Mouse (Mus musculus) ES-E14 (cell line): Measurements from ENCODE around the gene Dusp1. TPM values are rescaled to one million over a fixed set of nuclear protein-coding genes. Genes with fewer than 3 reads are reported as not detected.

Experiments
- DNase-seq: peaks from one replicate; pipeline ENCODE4 v3.0.0-alpha.2; 2013; ENCODE audit warnings: low read depth, low spot score
- H3K27ac ChIP-seq: 2 replicates; pipeline ENCODE4 v1.5.1; 2012; ENCODE audit warnings: low read depth, mild to moderate bottlenecking, low read length, moderate library complexity, mixed read lengths; ENCODE audit not compliant: poor library complexity, insufficient read depth, severe bottlenecking
- H3K36me3 ChIP-seq: 2 replicates; pipeline ENCODE4 v1.6.1; 2012; ENCODE audit warnings: mild to moderate bottlenecking, low read length, moderate library complexity, mixed read lengths; ENCODE audit not compliant: control insufficient read depth, poor library complexity, insufficient read depth, severe bottlenecking
- H3K4me1 ChIP-seq, 2 experiments: fragments of 150-350 bp in 1 of 2; sonication (generic) in 1 of 2; 2 replicates each; pipeline ENCODE4 v1.6.1; 2012; ENCODE audit warnings: low read length in 2 of 2, mild to moderate bottlenecking in 1 of 2, mixed read lengths in 1 of 2; ENCODE audit not compliant: control insufficient read depth in 2 of 2, insufficient read depth in 2 of 2, poor library complexity in 1 of 2
- H3K4me3 ChIP-seq, 2 experiments: fragments of 150-350 bp in 1 of 2; sonication (generic) in 1 of 2; 2 replicates each; pipeline ENCODE4 v1.5.1; 2012; ENCODE audit warnings: low read length in 2 of 2, low read depth in 1 of 2, mild to moderate bottlenecking in 1 of 2, mixed read lengths in 1 of 2; ENCODE audit not compliant: insufficient read depth in 1 of 2, poor library complexity in 1 of 2, severe bottlenecking in 1 of 2
- H3K9ac ChIP-seq: 2 replicates; pipeline ENCODE4 v1.6.1; 2012; ENCODE audit warnings: low read depth, mild to moderate bottlenecking, low read length, mixed read lengths; ENCODE audit not compliant: poor library complexity, insufficient read depth, severe bottlenecking
- H3K9me3 ChIP-seq: fragments of 150-350 bp; sonication (generic); 2 replicates; pipeline ENCODE4 v1.6.1; 2012; ENCODE audit warnings: low read depth, mild to moderate bottlenecking, low read length; ENCODE audit not compliant: control insufficient read depth, insufficient read depth
- CHD2 ChIP-seq: IDR thresholded peaks from 2 replicates; pipeline ENCODE4 v1.6.1; 2014; ENCODE audit warnings: mild to moderate bottlenecking, low read depth, low read length, inconsistent platforms
- HCFC1 ChIP-seq: IDR thresholded peaks from 2 replicates; pipeline ENCODE4 v1.6.1; 2012; ENCODE audit warnings: low read length, inconsistent platforms, borderline replicate concordance; ENCODE audit not compliant: insufficient read depth
- MAFK ChIP-seq: IDR thresholded peaks from 2 replicates; pipeline ENCODE4 v1.6.1; 2014; ENCODE audit warnings: mild to moderate bottlenecking, low read depth, low read length, inconsistent platforms; ENCODE audit not compliant: insufficient read depth
- ZC3H11A ChIP-seq: IDR thresholded peaks from 2 replicates; pipeline ENCODE4 v1.6.1; 2012; ENCODE audit warnings: low read depth, mild to moderate bottlenecking, inconsistent platforms, low read length, borderline replicate concordance
- ZNF384 ChIP-seq: IDR thresholded peaks from 2 replicates; pipeline ENCODE4 v1.6.1; 2012; ENCODE audit warnings: low read depth, low read length, inconsistent platforms
- in situ Hi-C, 2 experiments: fragments of 600-800 bp; cut with MboI; formaldehyde crosslinking; loops; one replicate each; pipeline ENCODE4 v1.15.1; 2025; ENCODE audit warnings: low sequenced_read_pairs in 2 of 2, inconsistent platforms in 1 of 2; ENCODE audit not compliant: unreplicated experiment in 2 of 2
- total RNA-seq: library from RNA; depleted of rRNA; stranded (reverse); fragments of 300-350 nt; gene quantifications from 2 replicates; pipeline ENCODE4 v1.2.3, GENCODE M21; 2012

Gene Dusp1
- total RNA-seq, 1 experiment: 21.2 TPM

DNA sequence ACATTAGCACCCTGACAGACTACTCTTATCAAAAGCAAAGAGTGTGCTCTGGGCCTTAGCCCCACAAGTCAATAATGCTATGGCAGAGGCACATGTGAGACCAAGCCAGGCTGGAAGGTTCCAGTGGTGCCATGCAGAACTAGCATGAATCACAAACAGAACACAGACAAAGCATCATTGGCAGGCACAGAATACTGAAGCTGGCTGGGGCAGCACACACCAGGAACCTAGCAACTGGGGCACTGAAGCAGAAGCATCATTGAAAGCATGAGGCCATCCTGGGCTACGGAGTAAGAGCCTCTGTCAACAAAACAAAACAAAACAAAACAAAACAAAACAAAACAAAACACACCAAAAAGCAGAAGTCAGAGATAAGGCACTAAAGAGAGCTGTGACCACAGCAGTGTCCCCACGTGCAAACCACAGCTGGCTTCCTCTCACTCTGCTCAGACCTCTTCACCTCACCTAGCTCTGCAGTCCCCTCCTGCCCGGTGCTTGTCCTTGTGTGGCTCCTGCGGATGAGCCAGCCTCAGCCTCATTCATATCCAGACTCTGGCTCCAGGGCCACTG, 29.4 kb downstream of the Dusp1 start:
- Histone ChIP-seq H3K36me3 (no peaks in the 10 kb centered on the region), H3K9me3 (no peaks in the 10 kb centered on the region), H3K4me1 (peaks cover 1 to 4% of the 10 kb centered on the region in 2 experiments; a peak in 2 of 4 replicates), H3K27ac (no peak overlapping the region), H3K9ac (no peak overlapping the region), H3K4me3 (no peak overlapping the region)
- in situ Hi-C loops: no loop called here
- DNase-seq: no peak
- TF ChIP-seq MAFK: no peak
- TF ChIP-seq HCFC1: no peak
- no peak for TF ChIP-seq CHD2
- TF ChIP-seq ZC3H11A: no peak
- no peak for TF ChIP-seq ZNF384

DNA sequence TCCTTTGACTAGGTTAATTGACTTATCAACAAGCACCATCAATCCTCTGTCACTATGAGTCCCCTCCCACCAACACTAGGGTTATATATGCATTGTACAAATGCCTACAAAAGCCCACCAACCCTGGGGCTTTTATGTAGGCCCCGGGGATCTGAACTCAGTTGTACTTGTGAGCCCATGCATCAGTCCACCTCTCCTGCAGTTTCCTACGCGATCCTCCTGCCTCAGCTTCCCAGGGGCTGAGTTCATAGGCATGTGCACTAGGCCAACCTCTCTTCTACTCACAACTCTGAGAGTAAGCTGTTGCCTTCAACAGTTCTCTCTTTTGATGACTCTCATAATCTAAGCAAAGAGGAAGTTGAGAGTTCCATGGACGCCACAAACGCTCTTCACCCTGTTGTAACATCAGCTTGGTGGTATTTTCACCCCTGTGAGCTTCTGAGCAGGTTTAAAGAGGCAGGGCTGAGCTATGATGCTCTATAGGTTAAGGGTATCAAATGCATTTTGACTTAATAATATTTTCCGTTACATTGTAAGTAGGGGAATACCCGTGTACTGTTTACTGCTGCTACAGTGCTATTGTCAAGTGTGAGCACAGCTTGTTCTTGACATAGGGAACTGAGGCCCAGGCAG, 30.4 kb downstream of the Dusp1 start:
- H3K9me3 ChIP-seq: no peaks in the 10 kb centered on the region
- no peak overlapping the region for H3K9ac ChIP-seq
- H3K4me1 ChIP-seq: peaks cover 0 to 1% of the 10 kb centered on the region in 2 experiments; a peak in 1 of 4 replicates
- no peak overlapping the region for H3K27ac ChIP-seq
- no peak overlapping the region for H3K4me3 ChIP-seq
- no peaks in the 10 kb centered on the region for H3K36me3 ChIP-seq
- DNase-seq: no peak
- in situ Hi-C loops: no loop called here
- TF ChIP-seq ZNF384 (no peak), CHD2 (no peak), HCFC1 (no peak), MAFK (no peak), ZC3H11A (no peak)

DNA sequence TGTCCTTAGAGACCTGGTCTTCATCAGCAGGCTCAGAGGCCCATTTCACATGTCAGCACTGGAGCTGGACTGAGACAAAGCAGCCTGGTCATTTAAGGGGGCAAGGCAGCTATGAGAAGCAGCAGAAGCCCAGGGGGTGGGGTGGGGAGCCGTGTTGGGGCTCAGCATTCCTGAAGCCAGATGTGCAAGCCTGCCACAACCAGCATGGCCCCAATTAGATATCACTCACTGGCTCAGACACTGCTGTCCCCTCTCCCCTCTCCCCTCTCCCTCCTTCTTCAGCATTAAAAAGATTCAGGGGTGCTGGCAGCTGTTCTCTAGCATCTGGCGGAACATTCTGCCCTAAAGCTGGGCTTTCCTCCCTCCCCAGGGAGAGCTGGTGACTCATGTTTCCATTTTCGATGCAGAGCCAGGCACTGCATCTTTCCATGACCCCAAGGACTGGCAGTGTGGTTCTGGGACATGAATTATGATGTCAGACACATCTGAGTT, 31.3 kb downstream of the Dusp1 start:
- no peak for DNase-seq
- Histone ChIP-seq H3K36me3 (no peaks in the 10 kb centered on the region), H3K4me3 (no peak overlapping the region), H3K9ac (no peak overlapping the region), H3K4me1 (peaks cover 0 to 1% of the 10 kb centered on the region in 2 experiments; a peak in 1 of 4 replicates), H3K27ac (no peak overlapping the region), H3K9me3 (no peaks in the 10 kb centered on the region)
- TF ChIP-seq CHD2: no peak
- TF ChIP-seq MAFK: no peak
- no peak for TF ChIP-seq HCFC1
- TF ChIP-seq ZNF384: no peak
- no peak for TF ChIP-seq ZC3H11A
- in situ Hi-C loops: no loop called here

DNA sequence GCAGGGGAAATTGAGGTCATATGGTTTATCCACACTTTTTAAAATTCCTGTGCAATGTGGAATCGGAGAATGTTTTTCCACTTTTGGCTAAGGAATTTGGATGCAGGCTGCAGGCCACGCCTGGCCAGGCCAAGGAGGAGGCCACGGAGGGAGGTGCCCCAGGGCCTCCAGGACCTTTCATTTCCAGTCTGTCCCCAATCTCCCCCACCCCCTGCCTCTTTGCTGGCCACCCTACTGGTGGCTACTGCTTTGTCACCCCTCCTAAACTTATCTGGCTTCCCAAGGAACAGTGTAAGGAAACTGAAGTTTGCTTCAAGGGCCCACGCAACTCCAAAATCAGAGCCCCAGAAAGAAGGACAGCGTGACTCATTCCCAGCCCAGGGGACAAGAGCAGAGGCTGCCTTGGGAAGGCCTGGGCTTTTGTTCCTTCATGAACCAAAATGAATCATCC, 32.1 kb downstream of the Dusp1 start:
- H3K4me3 ChIP-seq: no peak overlapping the region
- H3K9me3 ChIP-seq: no peaks in the 10 kb centered on the region
- no peaks in the 10 kb centered on the region for H3K36me3 ChIP-seq
- no peak overlapping the region for H3K27ac ChIP-seq
- in situ Hi-C loops: no loop called here
- H3K9ac ChIP-seq: no peak overlapping the region
- no peak for DNase-seq
- no peaks in the 10 kb centered on the region; a peak in 1 of 4 replicates for H3K4me1 ChIP-seq
- no peak for TF ChIP-seq CHD2
- TF ChIP-seq ZC3H11A: no peak
- no peak for TF ChIP-seq MAFK
- no peak for TF ChIP-seq HCFC1
- TF ChIP-seq ZNF384: no peak

DNA sequence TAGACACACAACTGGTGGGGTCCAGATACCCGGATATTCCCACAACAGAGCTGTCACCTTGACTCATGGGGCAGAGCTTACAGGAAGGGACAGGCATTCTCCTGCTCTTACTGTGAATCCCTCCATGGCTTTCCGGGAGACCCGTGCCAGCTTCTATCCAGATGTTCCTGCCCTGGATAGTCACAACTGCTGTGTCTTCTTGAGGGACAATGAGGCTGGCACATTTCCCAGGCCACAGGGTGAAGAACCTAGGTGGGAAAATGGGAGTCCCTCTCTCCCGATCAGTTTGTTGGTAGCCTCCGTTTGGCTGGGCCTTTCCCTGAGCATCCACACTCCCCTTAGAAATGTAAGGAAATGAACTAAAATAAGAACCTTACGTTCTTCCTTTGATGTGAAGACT, 33.2 kb downstream of the Dusp1 start:
- Histone ChIP-seq H3K9ac (no peak overlapping the region), H3K9me3 (no peaks in the 10 kb centered on the region), H3K36me3 (no peaks in the 10 kb centered on the region), H3K27ac (no peak overlapping the region), H3K4me3 (no peak overlapping the region), H3K4me1 (no peaks in the 10 kb centered on the region; a peak in 1 of 4 replicates)
- TF ChIP-seq ZNF384 (no peak), MAFK (no peak), ZC3H11A (no peak), CHD2 (no peak), HCFC1 (no peak)
- no peak for DNase-seq
- in situ Hi-C loops: no loop called here
